Mouse (Mus musculus): Measurements from ENCODE around the gene Rgs21.

DNA sequence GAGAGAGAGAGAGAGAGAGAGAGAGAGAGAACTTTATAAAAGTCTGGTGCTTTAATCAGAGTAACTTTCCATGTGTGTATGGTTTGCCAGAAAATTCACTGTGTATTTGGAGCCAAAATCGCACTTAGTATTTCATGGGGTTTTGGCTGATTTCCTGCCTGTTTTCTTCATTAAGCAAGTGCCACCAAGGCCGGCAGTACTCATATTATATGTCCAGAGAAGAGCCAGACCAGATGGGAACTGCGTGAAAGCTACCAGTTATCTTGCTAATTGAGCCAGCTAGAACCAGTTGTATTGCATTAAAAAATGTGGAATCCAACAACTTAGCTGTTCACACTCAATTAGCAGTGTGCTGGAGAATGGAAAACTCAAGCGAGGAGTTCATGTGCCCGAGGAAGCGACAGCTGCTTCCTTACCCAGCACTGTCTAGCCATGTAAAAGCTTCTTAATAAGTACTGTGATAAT is 22.9 kb downstream of the Rgs21 start:
- TF ChIP-seq CTCF (IDR thresholded peaks at IDR 0.05; ENCODE audit: extremely low read depth, insufficient read depth, low read length) (no peak), POLR2A (IDR thresholded peaks at IDR 0.05; ENCODE audit: extremely low read depth, insufficient read depth, low read length) (no peak)
